Mouse (Mus musculus) erythroblast, embryonic 14.5 days (primary cell): ENCODE results near the gene Ogfod3. TPM values are rescaled to one million over a fixed set of nuclear protein-coding genes. Genes with fewer than 3 reads are reported as not detected.

ENCODE experiments used
- H3K27me3 ChIP-seq: 2 replicates; pipeline ENCODE4 v1.6.1; 2012; ENCODE audit warnings: inconsistent platforms; ENCODE audit not compliant: control insufficient read depth
- H3K36me3 ChIP-seq: 2 replicates; pipeline ENCODE4 v1.6.1; 2012; ENCODE audit warnings: mild to moderate bottlenecking, inconsistent platforms; ENCODE audit not compliant: control insufficient read depth
- H3K4me1 ChIP-seq: 2 replicates; pipeline ENCODE4 v1.6.1; 2012; ENCODE audit warnings: inconsistent platforms; ENCODE audit not compliant: control insufficient read depth
- H3K4me3 ChIP-seq: replicated peaks from 2 replicates; pipeline ENCODE3; 2012; ENCODE audit warnings: moderate library complexity, mild to moderate bottlenecking, inconsistent platforms
- H3K9me3 ChIP-seq: 2 replicates; pipeline ENCODE4 v1.6.1; 2012; ENCODE audit warnings: low read length, inconsistent platforms, mixed read lengths; ENCODE audit not compliant: control insufficient read depth
- GATA1 ChIP-seq: IDR thresholded peaks from 2 replicates; pipeline ENCODE4 v1.6.1; 2012; ENCODE audit warnings: low read length, inconsistent platforms, mixed read lengths
- TAL1 ChIP-seq: IDR thresholded peaks from 3 replicates; pipeline ENCODE4 v1.6.1; 2012; ENCODE audit warnings: low read length, inconsistent platforms, mixed read lengths
- polyA plus RNA-seq: library from polyadenylated mRNA; stranded (reverse); fragments of >175 nt; gene quantifications from 2 replicates; pipeline ENCODE4 v1.2.3, GENCODE M21; 2012

The Ogfod3 gene
- polyA plus RNA-seq, 1 experiment, result 1.4 TPM

DNA sequence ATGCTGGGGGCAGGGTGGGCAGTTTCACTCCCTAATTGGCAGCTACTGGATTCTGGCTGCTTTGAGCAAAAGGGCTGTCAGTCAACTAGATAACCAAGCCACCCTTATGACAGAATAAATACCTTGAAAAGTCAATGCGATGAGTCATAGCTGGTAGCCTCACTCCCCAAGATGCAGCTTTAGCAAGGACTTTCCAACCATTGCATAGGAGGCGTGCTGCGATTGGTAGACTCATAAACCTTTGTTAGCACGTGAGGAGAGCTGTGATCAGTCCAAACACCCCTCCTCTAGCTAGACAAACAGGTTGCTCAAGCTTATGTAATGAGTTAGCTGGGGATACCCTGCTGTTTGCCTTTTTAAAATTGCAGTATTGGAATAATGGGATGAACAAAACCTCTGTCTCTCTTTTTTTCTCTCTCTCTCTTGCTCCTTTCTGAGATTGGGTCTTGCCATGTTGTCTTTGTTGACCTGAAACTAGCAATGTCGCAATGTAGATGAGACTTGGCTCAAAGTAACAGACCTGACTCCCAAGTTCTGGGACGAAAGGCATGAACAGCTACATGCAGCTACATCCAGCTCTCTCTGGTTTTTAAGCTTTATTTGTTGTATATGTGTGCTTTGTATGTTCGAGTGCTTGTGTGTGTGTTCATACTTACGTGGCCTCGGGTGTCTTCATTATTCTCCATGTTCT is 61.0 kb downstream of the Ogfod3 start:
- Histone ChIP-seq H3K4me1 (peaks cover 4% of the 10 kb centered on the region), H3K4me3 (no peak overlapping the region), H3K36me3 (no peaks in the 10 kb centered on the region), H3K27me3 (no peaks in the 10 kb centered on the region; the same call in 1 of the 2 replicates), H3K9me3 (peaks cover 4% of the 10 kb centered on the region; the same call in 1 of the 2 replicates)
- TF ChIP-seq GATA1, result no peak
- no peak for TF ChIP-seq TAL1

DNA sequence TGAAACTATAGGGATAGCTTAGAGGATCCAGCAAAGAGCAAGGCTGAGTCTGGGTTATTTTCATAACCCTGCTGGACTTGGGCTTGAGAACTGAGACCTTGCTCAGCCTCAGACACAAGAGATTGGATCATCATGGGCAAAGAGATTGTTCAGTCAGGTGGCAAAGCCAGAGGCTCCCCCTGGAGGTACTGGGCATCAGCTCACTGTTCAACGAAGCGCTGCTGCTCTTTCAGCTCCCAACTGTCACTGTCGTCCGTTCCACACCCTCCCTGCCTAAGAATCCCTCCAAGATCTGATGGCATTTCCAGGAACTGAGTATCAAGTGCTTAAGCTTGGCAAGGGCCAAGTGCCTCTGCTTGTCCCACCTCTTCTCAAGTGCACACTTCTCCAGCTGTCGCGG is 65.8 kb downstream of the Ogfod3 start:
- TF ChIP-seq GATA1, result no peak
- TF ChIP-seq TAL1, result no peak
- Histone ChIP-seq H3K9me3 (no peaks in the 10 kb centered on the region), H3K4me1 (peaks cover 4% of the 10 kb centered on the region), H3K27me3 (peaks cover 2% of the 10 kb centered on the region; the same call in 1 of the 2 replicates), H3K4me3 (no peak overlapping the region), H3K36me3 (no peaks in the 10 kb centered on the region)

GRCm38 (mm10) chr11:121137682-121138081 is 66.8 kb downstream of the Ogfod3 start:
- no peak overlapping the region for H3K4me3 ChIP-seq
- H3K27me3 ChIP-seq, result peaks cover 2% of the 10 kb centered on the region; the same call in 1 of the 2 replicates
- TF ChIP-seq TAL1 (no peak), GATA1 (no peak)
- H3K4me1 ChIP-seq, result peaks cover 4% of the 10 kb centered on the region
- H3K36me3 ChIP-seq, result no peaks in the 10 kb centered on the region
- no peaks in the 10 kb centered on the region for H3K9me3 ChIP-seq

DNA sequence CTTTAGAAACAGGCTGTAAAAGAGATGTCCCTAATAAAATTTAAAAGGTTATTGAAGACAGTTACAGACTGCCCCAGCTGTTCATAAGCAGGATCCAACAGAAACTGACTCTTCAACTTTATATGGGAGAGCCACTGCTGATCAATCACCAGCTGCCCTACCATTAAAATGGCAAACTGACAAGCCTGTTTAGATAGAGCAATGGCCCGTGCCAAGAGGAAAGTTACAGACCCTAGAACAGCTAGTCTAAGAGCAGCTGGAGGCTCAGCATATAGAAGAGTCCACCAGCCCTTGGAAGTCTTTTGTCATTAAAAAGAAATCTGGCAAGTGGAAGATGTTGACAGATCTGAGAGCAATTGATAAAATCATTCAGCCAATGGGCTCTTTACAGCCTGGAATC is 69.9 kb downstream of the Ogfod3 start:
- no peaks in the 10 kb centered on the region for H3K9me3 ChIP-seq
- peaks cover 4% of the 10 kb centered on the region for H3K4me1 ChIP-seq
- TF ChIP-seq TAL1 (no peak), GATA1 (no peak)
- no peaks in the 10 kb centered on the region for H3K36me3 ChIP-seq
- H3K27me3 ChIP-seq, result peaks cover 5% of the 10 kb centered on the region; the same call in 1 of the 2 replicates
- no peak overlapping the region for H3K4me3 ChIP-seq

- 0 out of 2 replicates have a peak, but pooled peaks cover 3% of the 10 kb centered on the region for H3K27me3 ChIP-seq
- TF ChIP-seq GATA1 (no peak), TAL1 (no peak)
These were observed 74.9 kb downstream of the Ogfod3 start for GRCm38 (mm10) chr11:121129616-121130015.

More at GRCm38 (mm10) chr11:121129616-121130015, 74.9 kb downstream of the Ogfod3 start:
- H3K36me3 ChIP-seq, result no peaks in the 10 kb centered on the region
- H3K4me3 ChIP-seq, result no peak overlapping the region
- H3K9me3 ChIP-seq, result no peaks in the 10 kb centered on the region
- H3K4me1 ChIP-seq, result peaks cover 6% of the 10 kb centered on the region

Other genes with a start within 250 kb of the Ogfod3 start
- 10.5 and 11.4 TPM in 2 replicates for gene Csnk1d, start 213.4 kb downstream of the Ogfod3 start, polyA plus RNA-seq
- not detected in 2 replicates for gene Cd7, start 165.3 kb downstream of the Ogfod3 start, polyA plus RNA-seq
- not detected in 2 replicates for gene Sectm1b, start 141.1 kb downstream of the Ogfod3 start, polyA plus RNA-seq
- not detected in 2 replicates for gene Sectm1a, start 123.5 kb downstream of the Ogfod3 start, polyA plus RNA-seq
- not detected in 2 replicates for gene Tex19.2, start 86.0 kb downstream of the Ogfod3 start, polyA plus RNA-seq
- gene Tex19.1, start 58.6 kb downstream of the Ogfod3 start, polyA plus RNA-seq, result not detected in 2 replicates
- gene Uts2r, start 44.4 kb downstream of the Ogfod3 start, polyA plus RNA-seq, result 0.03 TPM in 1 of 2 replicates, not detected in the other
- 0.50 and 0.58 TPM in 2 replicates for gene Hexdc, start 278 bp downstream of the Ogfod3 start, polyA plus RNA-seq
- gene Cybc1, start 24.6 kb upstream of the Ogfod3 start, polyA plus RNA-seq, result 0.68 and 1.4 TPM in 2 replicates
- gene Narf, start 32.5 kb upstream of the Ogfod3 start, polyA plus RNA-seq, result 5.0 and 6.6 TPM in 2 replicates
- 1.4 and 2.0 TPM in 2 replicates for gene Foxk2, start 55.3 kb upstream of the Ogfod3 start, polyA plus RNA-seq
- gene Wdr45b, start 149.7 kb upstream of the Ogfod3 start, polyA plus RNA-seq, result 0.39 and 0.46 TPM in 2 replicates
- gene Rab40b, start 183.5 kb upstream of the Ogfod3 start, polyA plus RNA-seq, result 0.02 TPM in 1 of 2 replicates, not detected in the other
- gene Fn3krp, start 216.7 kb upstream of the Ogfod3 start, polyA plus RNA-seq, result 3.4 and 5.6 TPM in 2 replicates
- 24.1 and 24.7 TPM in 2 replicates for gene Fn3k, start 230.2 kb upstream of the Ogfod3 start, polyA plus RNA-seq
- 0.42 and 0.45 TPM in 2 replicates for gene Tbcd, start 247.2 kb upstream of the Ogfod3 start, polyA plus RNA-seq